Mouse (Mus musculus) heart, embryonic 11.5 days (tissue): ENCODE data around the gene Tmem247. TPM values are rescaled to one million over a fixed set of nuclear protein-coding genes. Genes with fewer than 3 reads are reported as not detected.

Source experiments
- ATAC-seq: fragments of 200-750 bp; cut with Nextera tagmentation; replicated peaks from 2 replicates; pipeline ENCODE4 v1.8.0; 2017; ENCODE audit warnings: moderate library complexity; ENCODE audit not compliant: insufficient number of reproducible peaks, low FRiP score, low TSS enrichment
- H3K27ac ChIP-seq: fragments of 300-500 bp; sonication (generic); 2 replicates; pipeline ENCODE4 v1.5.1; 2014; ENCODE audit warnings: mild to moderate bottlenecking, low read depth, low read length
- H3K27me3 ChIP-seq: fragments of 300-500 bp; sonication (generic); 2 replicates; pipeline ENCODE4 v1.6.1; 2014; ENCODE audit warnings: mild to moderate bottlenecking, low read length, mixed read lengths; ENCODE audit not compliant: control insufficient read depth, insufficient read depth
- H3K36me3 ChIP-seq: fragments of 300-500 bp; sonication (generic); 2 replicates; pipeline ENCODE4 v1.6.1; 2014; ENCODE audit warnings: mild to moderate bottlenecking, low read length, moderate library complexity, mixed read lengths; ENCODE audit not compliant: control insufficient read depth, insufficient read depth
- H3K4me1 ChIP-seq: fragments of 300-500 bp; sonication (generic); 2 replicates; pipeline ENCODE4 v1.6.1; 2014; ENCODE audit warnings: low read length; ENCODE audit not compliant: control insufficient read depth, insufficient read depth
- H3K4me2 ChIP-seq: fragments of 300-500 bp; sonication (generic); 2 replicates; pipeline ENCODE4 v1.6.1; 2014; ENCODE audit warnings: mild to moderate bottlenecking, moderate library complexity
- H3K4me3 ChIP-seq: fragments of 300-500 bp; sonication (generic); 2 replicates; pipeline ENCODE4 v1.5.1; 2014; ENCODE audit warnings: low read depth, low read length
- H3K9ac ChIP-seq: fragments of 300-500 bp; sonication (generic); 2 replicates; pipeline ENCODE4 v1.6.1; 2014; ENCODE audit warnings: mild to moderate bottlenecking, low read depth, low read length, moderate library complexity
- H3K9me3 ChIP-seq: fragments of 300-500 bp; sonication (generic); replicated peaks from 2 replicates; pipeline ENCODE4 v1.6.1; 2016; ENCODE audit warnings: low read length; ENCODE audit not compliant: control insufficient read depth
- WGBS: fragments of 180-500 bp; shearing (Covaris S2); extraction: QIAGEN DNeasy Blood & Tissue Kit; methylation state at CpG from one replicate; pipeline ENCODE4 v1.1.7; 2014; ENCODE audit not compliant: insufficient replicate concordance; 5-methylcytosine and 5-hydroxymethylcytosine counted together
- polyA plus RNA-seq: library from polyadenylated mRNA; unstranded; fragments of >200 nt; fragmentation: Nextera tagmentation; extraction: Ambion mirVana; gene quantifications from 2 replicates; pipeline ENCODE4 v1.2.1, GENCODE M21; 2014

Gene Tmem247
- polyA plus RNA-seq, 1 experiment from 2014 or later = not detected

- H3K27me3 ChIP-seq = no peaks in the 10 kb centered on the region
- 0 out of 2 replicates have a peak, but pooled peaks cover 4% of the 10 kb centered on the region for H3K4me1 ChIP-seq
- H3K9me3 ChIP-seq = no peaks in the 10 kb centered on the region
- no peak overlapping the region for H3K4me3 ChIP-seq
- H3K4me2 ChIP-seq = no peak overlapping the region
- no peak for ATAC-seq
- WGBS = 83% methylated on average over 6 of the region's 6 CpGs
- H3K9ac ChIP-seq = no peak overlapping the region
- no peaks in the 10 kb centered on the region for H3K36me3 ChIP-seq
- H3K27ac ChIP-seq = no peak overlapping the region
These were observed 26.0 kb downstream of the Tmem247 start for GRCm38 (mm10) chr17:86943158-86943557.

GRCm38 (mm10) chr17:86946078-86946477, 28.9 kb downstream of the Tmem247 start:
- WGBS = 27% methylated on average over 4 of the region's 4 CpGs
- ATAC-seq = no peak
- Histone ChIP-seq H3K9ac (no peak overlapping the region), H3K36me3 (no peaks in the 10 kb centered on the region), H3K4me3 (no peak overlapping the region), H3K4me2 (no peak overlapping the region), H3K9me3 (no peaks in the 10 kb centered on the region), H3K27me3 (no peaks in the 10 kb centered on the region), H3K4me1 (no peaks in the 10 kb centered on the region), H3K27ac (no peak overlapping the region)

- no peak within 1 kb of the TSS for H3K27ac ChIP-seq
- H3K4me3 ChIP-seq = no peak within 1 kb of the TSS
- no peaks in the 10 kb centered on the region for H3K9me3 ChIP-seq
- WGBS = 84% methylated on average over 28 of the region's 28 CpGs
- no peaks in the 10 kb centered on the region for H3K27me3 ChIP-seq
- H3K4me1 ChIP-seq = no peaks in the 10 kb centered on the region
- no peak for ATAC-seq
- H3K4me2 ChIP-seq = no peak within 1 kb of the TSS
- no peak within 1 kb of the TSS for H3K9ac ChIP-seq
- no peaks in the 10 kb centered on the region for H3K36me3 ChIP-seq
These were observed 31.0 kb downstream of the Tmem247 start, which contains the start of gene Atp6v1e2 for GRCm38 (mm10) chr17:86947840-86948796. TSS of gene Atp6v1e2 (minus strand) at chr17:86947897.

- no peaks in the 10 kb centered on the region for H3K27me3 ChIP-seq
- H3K4me2 ChIP-seq = no peak overlapping the region
- H3K9ac ChIP-seq = no peak overlapping the region
- H3K4me1 ChIP-seq = no peaks in the 10 kb centered on the region
- H3K9me3 ChIP-seq = no peaks in the 10 kb centered on the region
- H3K4me3 ChIP-seq = no peak overlapping the region
- no peak for ATAC-seq
- WGBS = 75% methylated on average over 6 of the region's 6 CpGs
- no peaks in the 10 kb centered on the region for H3K36me3 ChIP-seq
- no peak overlapping the region for H3K27ac ChIP-seq
These were observed 31.7 kb downstream of the Tmem247 start for GRCm38 (mm10) chr17:86948801-86949200.

- no peaks in the 10 kb centered on the region for H3K36me3 ChIP-seq
- H3K4me2 ChIP-seq = no peak overlapping the region
- no peak overlapping the region for H3K9ac ChIP-seq
- no peak overlapping the region for H3K4me3 ChIP-seq
- no peaks in the 10 kb centered on the region for H3K9me3 ChIP-seq
- WGBS = 75% methylated on average over 5 of the region's 5 CpGs
- H3K27me3 ChIP-seq = no peaks in the 10 kb centered on the region
- peaks cover 40% of the 10 kb centered on the region for H3K4me1 ChIP-seq
- H3K27ac ChIP-seq = peak overlapping the region; percentile 55; the same call in 1 of the 2 replicates
- ATAC-seq = no peak
These were observed 40.1 kb downstream of the Tmem247 start for GRCm38 (mm10) chr17:86957239-86957638.

- H3K36me3 ChIP-seq = no peaks in the 10 kb centered on the region
- ATAC-seq = no peak
- H3K4me2 ChIP-seq = peak overlapping the region; percentile 19; the same call in 1 of the 2 replicates
- 61% methylated on average over 14 of the region's 14 CpGs for WGBS
- no peak overlapping the region for H3K9ac ChIP-seq
- H3K4me3 ChIP-seq = no peak overlapping the region
- H3K4me1 ChIP-seq = peaks cover 40% of the 10 kb centered on the region
- H3K27ac ChIP-seq = peak overlapping the region; percentile 55
- no peaks in the 10 kb centered on the region for H3K27me3 ChIP-seq
- no peaks in the 10 kb centered on the region for H3K9me3 ChIP-seq
These were observed 40.8 kb downstream of the Tmem247 start for GRCm38 (mm10) chr17:86957968-86958367.

- ATAC-seq = no peak
- no peaks in the 10 kb centered on the region for H3K36me3 ChIP-seq
- 54% methylated on average over 8 of the region's 8 CpGs for WGBS
- 0 out of 2 replicates have a peak overlapping the region, but pooled peaks have one; percentile 10 for H3K27ac ChIP-seq
- no peaks in the 10 kb centered on the region for H3K27me3 ChIP-seq
- peaks cover 50% of the 10 kb centered on the region for H3K4me1 ChIP-seq
- no peak overlapping the region for H3K9ac ChIP-seq
- H3K4me2 ChIP-seq = no peak overlapping the region; the same call in 1 of the 2 replicates
- H3K9me3 ChIP-seq = no peaks in the 10 kb centered on the region
- H3K4me3 ChIP-seq = no peak overlapping the region
These were observed 44.2 kb downstream of the Tmem247 start for GRCm38 (mm10) chr17:86961301-86961841.

GRCm38 (mm10) chr17:86962297-86962893, 45.2 kb downstream of the Tmem247 start:
- peaks cover 52% of the 10 kb centered on the region for H3K4me1 ChIP-seq
- WGBS = under 1% methylated on average over 24 of the region's 24 CpGs

More at GRCm38 (mm10) chr17:86962297-86962893, 45.2 kb downstream of the Tmem247 start:
- H3K27ac ChIP-seq = peak overlapping the region; percentile 96
- no peak; the same call in 1 of the 2 replicates for ATAC-seq
- H3K4me3 ChIP-seq = peak overlapping the region; percentile 90
- H3K27me3 ChIP-seq = no peaks in the 10 kb centered on the region
- H3K9ac ChIP-seq = peak overlapping the region; percentile 93
- H3K36me3 ChIP-seq = no peaks in the 10 kb centered on the region; the same call in 1 of the 2 replicates
- H3K9me3 ChIP-seq = no peaks in the 10 kb centered on the region
- peak overlapping the region; percentile 90 for H3K4me2 ChIP-seq
